Mouse (Mus musculus) stomach, embryonic 15.5 days (tissue): ENCODE measurements at regions not wholly inside any gene's neighbourhood (a gene's known extent, or its start where the extent isn't known, plus 50 kb on each side); places are given as distances from the start of the nearest gene placed in this dataset.

ENCODE experiments used
- ATAC-seq: fragments of 200-750 bp; cut with Nextera tagmentation; 2 replicates; pipeline ENCODE4 v1.8.0; 2017; ENCODE audit warnings: low read depth, moderate number of reproducible peaks, moderate TSS enrichment; ENCODE audit not compliant: insufficient read depth, low FRiP score
- H3K27ac ChIP-seq: fragments of 300-500 bp; sonication (generic); 2 replicates; pipeline ENCODE4 v1.5.1; 2015; ENCODE audit warnings: mild to moderate bottlenecking, inconsistent platforms
- H3K27me3 ChIP-seq: fragments of 300-500 bp; sonication (generic); replicated peaks from 2 replicates; pipeline ENCODE4 v1.6.1; 2015; ENCODE audit warnings: inconsistent platforms
- H3K36me3 ChIP-seq: fragments of 300-500 bp; sonication (generic); 2 replicates; pipeline ENCODE4 v1.6.1; 2015; ENCODE audit warnings: inconsistent platforms
- H3K4me1 ChIP-seq: fragments of 300-500 bp; sonication (generic); 2 replicates; pipeline ENCODE4 v1.6.1; 2015; ENCODE audit warnings: inconsistent platforms
- H3K4me2 ChIP-seq: fragments of 300-500 bp; sonication (generic); 2 replicates; pipeline ENCODE4 v1.6.1; 2015; ENCODE audit warnings: mild to moderate bottlenecking, inconsistent platforms
- H3K4me3 ChIP-seq: fragments of 300-500 bp; sonication (generic); replicated peaks from 2 replicates; pipeline ENCODE4 v1.5.1; 2015; ENCODE audit warnings: inconsistent platforms
- H3K9ac ChIP-seq: fragments of 300-500 bp; sonication (generic); 2 replicates; pipeline ENCODE4 v1.6.1; 2015; ENCODE audit warnings: inconsistent platforms
- H3K9me3 ChIP-seq: fragments of 300-500 bp; sonication (generic); 2 replicates; pipeline ENCODE4 v1.6.1; 2016; ENCODE audit warnings: inconsistent platforms
- WGBS: fragments of 180-500 bp; shearing (Covaris S2); methylation state at CpG from one replicate; pipeline ENCODE4 v1.1.7; 2015; 5-methylcytosine and 5-hydroxymethylcytosine counted together

- no peaks in the 10 kb centered on the region for H3K36me3 ChIP-seq
- no peaks in the 10 kb centered on the region for H3K27me3 ChIP-seq
- H3K4me3 ChIP-seq, result no peak overlapping the region
- no peak overlapping the region for H3K4me2 ChIP-seq
- no peaks in the 10 kb centered on the region for H3K4me1 ChIP-seq
- H3K27ac ChIP-seq, result no peak overlapping the region
- 63% methylated on average over 1 of the region's 1 CpGs for WGBS
- no peaks in the 10 kb centered on the region for H3K9me3 ChIP-seq
- no peak overlapping the region for H3K9ac ChIP-seq
- no peak for ATAC-seq
These were observed 315.9 kb downstream of the Tmem135 start for GRCm38 (mm10) chr7:89088141-89088540.

- no peak for ATAC-seq
- WGBS, result 80% methylated on average over 1 of the region's 1 CpGs
- Histone ChIP-seq H3K4me1 (no peaks in the 10 kb centered on the region), H3K27me3 (no peaks in the 10 kb centered on the region), H3K9me3 (no peaks in the 10 kb centered on the region), H3K4me2 (no peak overlapping the region), H3K36me3 (no peaks in the 10 kb centered on the region), H3K4me3 (no peak overlapping the region), H3K27ac (no peak overlapping the region), H3K9ac (no peak overlapping the region)
These were observed 317.7 kb downstream of the Tmem135 start for GRCm38 (mm10) chr7:89086348-89086747.

- H3K4me2 ChIP-seq, result no peak overlapping the region
- no peaks in the 10 kb centered on the region for H3K27me3 ChIP-seq
- WGBS, result 66% methylated on average over 7 of the region's 7 CpGs
- H3K4me3 ChIP-seq, result no peak overlapping the region
- H3K9me3 ChIP-seq, result no peaks in the 10 kb centered on the region
- H3K27ac ChIP-seq, result no peak overlapping the region
- H3K36me3 ChIP-seq, result no peaks in the 10 kb centered on the region
- no peak for ATAC-seq
- H3K9ac ChIP-seq, result no peak overlapping the region
- no peaks in the 10 kb centered on the region for H3K4me1 ChIP-seq
These were observed 329.9 kb downstream of the Tmem135 start for GRCm38 (mm10) chr7:89073939-89074690.

GRCm38 (mm10) chr7:89070030-89070429, 334.0 kb downstream of the Tmem135 start:
- ATAC-seq, result no peak
- Histone ChIP-seq H3K9ac (no peak overlapping the region), H3K4me2 (no peak overlapping the region), H3K4me1 (no peaks in the 10 kb centered on the region), H3K27ac (no peak overlapping the region), H3K27me3 (no peaks in the 10 kb centered on the region), H3K9me3 (no peaks in the 10 kb centered on the region), H3K36me3 (no peaks in the 10 kb centered on the region), H3K4me3 (no peak overlapping the region)

GRCm38 (mm10) chr7:89064462-89064861, 339.6 kb downstream of the Tmem135 start:
- H3K36me3 ChIP-seq, result no peaks in the 10 kb centered on the region
- H3K9ac ChIP-seq, result no peak overlapping the region
- no peak overlapping the region for H3K27ac ChIP-seq
- no peak for ATAC-seq
- no peaks in the 10 kb centered on the region for H3K4me1 ChIP-seq
- no peaks in the 10 kb centered on the region for H3K9me3 ChIP-seq
- 82% methylated on average over 3 of the region's 3 CpGs for WGBS
- no peak overlapping the region for H3K4me3 ChIP-seq
- H3K27me3 ChIP-seq, result no peaks in the 10 kb centered on the region
- no peak overlapping the region for H3K4me2 ChIP-seq

- WGBS, result 49% methylated on average over 10 of the region's 10 CpGs
- H3K9me3 ChIP-seq, result no peaks in the 10 kb centered on the region
- H3K27ac ChIP-seq, result no peak overlapping the region
- no peak overlapping the region for H3K4me3 ChIP-seq
- H3K4me1 ChIP-seq, result no peaks in the 10 kb centered on the region
- no peak for ATAC-seq
- H3K4me2 ChIP-seq, result no peak overlapping the region
- H3K9ac ChIP-seq, result no peak overlapping the region
- no peaks in the 10 kb centered on the region for H3K27me3 ChIP-seq
- no peaks in the 10 kb centered on the region for H3K36me3 ChIP-seq
These were observed 340.4 kb downstream of the Tmem135 start for GRCm38 (mm10) chr7:89063630-89064029.

GRCm38 (mm10) chr7:89054494-89054893, 349.5 kb downstream of the Tmem135 start:
- 71% methylated on average over 2 of the region's 2 CpGs for WGBS
- Histone ChIP-seq H3K27ac (no peak overlapping the region), H3K27me3 (no peaks in the 10 kb centered on the region), H3K9me3 (no peaks in the 10 kb centered on the region), H3K4me2 (no peak overlapping the region), H3K4me1 (no peaks in the 10 kb centered on the region), H3K9ac (no peak overlapping the region), H3K4me3 (no peak overlapping the region), H3K36me3 (no peaks in the 10 kb centered on the region)
- ATAC-seq, result no peak

GRCm38 (mm10) chr7:89051240-89051639, 352.8 kb downstream of the Tmem135 start:
- no peak overlapping the region for H3K27ac ChIP-seq
- no peak for ATAC-seq
- 64% methylated on average over 5 of the region's 5 CpGs for WGBS

GRCm38 (mm10) chr7:89046405-89047217, 357.4 kb downstream of the Tmem135 start:
- no peak overlapping the region for H3K9ac ChIP-seq
- no peaks in the 10 kb centered on the region for H3K4me1 ChIP-seq
- H3K4me2 ChIP-seq, result no peak overlapping the region
- no peak overlapping the region for H3K27ac ChIP-seq
- no peaks in the 10 kb centered on the region for H3K27me3 ChIP-seq
- no peak overlapping the region for H3K4me3 ChIP-seq
- H3K9me3 ChIP-seq, result no peaks in the 10 kb centered on the region
- 70% methylated on average over 3 of the region's 3 CpGs for WGBS
- no peaks in the 10 kb centered on the region for H3K36me3 ChIP-seq
- no peak for ATAC-seq

More at GRCm38 (mm10) chr7:89051240-89051639, 352.8 kb downstream of the Tmem135 start:
- Histone ChIP-seq H3K4me2 (no peak overlapping the region), H3K9me3 (no peaks in the 10 kb centered on the region), H3K36me3 (no peaks in the 10 kb centered on the region), H3K27me3 (no peaks in the 10 kb centered on the region), H3K9ac (no peak overlapping the region), H3K4me3 (no peak overlapping the region), H3K4me1 (no peaks in the 10 kb centered on the region)

GRCm38 (mm10) chr7:89042977-89043376, 361.0 kb downstream of the Tmem135 start:
- Histone ChIP-seq H3K36me3 (no peaks in the 10 kb centered on the region), H3K9me3 (no peaks in the 10 kb centered on the region)
- no peak for ATAC-seq

GRCm38 (mm10) chr7:89041287-89041686, 362.7 kb downstream of the Tmem135 start:
- Histone ChIP-seq H3K4me3 (no peak overlapping the region), H3K27me3 (no peaks in the 10 kb centered on the region), H3K9ac (no peak overlapping the region), H3K27ac (no peak overlapping the region), H3K36me3 (no peaks in the 10 kb centered on the region), H3K9me3 (no peaks in the 10 kb centered on the region), H3K4me2 (no peak overlapping the region), H3K4me1 (no peaks in the 10 kb centered on the region)
- no peak for ATAC-seq
- 63% methylated on average over 5 of the region's 5 CpGs for WGBS

More at GRCm38 (mm10) chr7:89042977-89043376, 361.0 kb downstream of the Tmem135 start:
- H3K4me3 ChIP-seq, result no peak overlapping the region
- no peak overlapping the region for H3K27ac ChIP-seq
- H3K4me2 ChIP-seq, result no peak overlapping the region
- H3K4me1 ChIP-seq, result no peaks in the 10 kb centered on the region
- H3K27me3 ChIP-seq, result no peaks in the 10 kb centered on the region
- H3K9ac ChIP-seq, result no peak overlapping the region
- 55% methylated on average over 1 of the region's 1 CpGs for WGBS

GRCm38 (mm10) chr7:89040139-89040538, 363.9 kb downstream of the Tmem135 start:
- no peak for ATAC-seq
- H3K9me3 ChIP-seq, result no peaks in the 10 kb centered on the region
- 29% methylated on average over 6 of the region's 6 CpGs for WGBS

More at GRCm38 (mm10) chr7:89040139-89040538, 363.9 kb downstream of the Tmem135 start:
- H3K36me3 ChIP-seq, result no peaks in the 10 kb centered on the region
- H3K27ac ChIP-seq, result no peak overlapping the region
- no peak overlapping the region for H3K4me2 ChIP-seq
- H3K4me3 ChIP-seq, result no peak overlapping the region
- no peaks in the 10 kb centered on the region for H3K4me1 ChIP-seq
- H3K27me3 ChIP-seq, result no peaks in the 10 kb centered on the region
- H3K9ac ChIP-seq, result no peak overlapping the region
